Mouse (Mus musculus) G1E (cell line): ENCODE results near the gene Pate2.

ENCODE experiments used
- CTCF ChIP-seq: IDR thresholded peaks from 2 replicates; pipeline ENCODE4 v1.5.1; 2012; ENCODE audit warnings: low read depth, low read length, inconsistent platforms, mixed read lengths
- TAL1 ChIP-seq: conservative IDR thresholded peaks from 2 replicates; pipeline ENCODE4 v1.6.1; 2012; ENCODE audit warnings: low read depth, low read length, inconsistent platforms, mixed read lengths

- TF ChIP-seq CTCF (no peak), TAL1 (no peak)
Observed at GRCm38 (mm10) chr9:35523941-35524411, 46.1 kb upstream of the Pate2 start.
